Mouse (Mus musculus) liver, embryonic 14.5 days (tissue): ENCODE measurements around the gene Rac3. TPM values are rescaled to one million over a fixed set of nuclear protein-coding genes. Genes with fewer than 3 reads are reported as not detected.
A peak's percentile ranks its signal among the peaks of the same experiment; 100 is the strongest.

Experiments
- ATAC-seq: fragments of 200-750 bp; cut with Nextera tagmentation; 2 replicates; pipeline ENCODE4 v1.8.0; 2017; ENCODE audit warnings: moderate number of reproducible peaks, mild to moderate bottlenecking, moderate library complexity; ENCODE audit not compliant: insufficient read depth
- DNase-seq, 3 experiments: peaks; one replicate each; pipeline ENCODE4 v3.0.0-alpha.2; 2012 to 2013; ENCODE audit warnings: low read depth in 3 of 3, low spot score in 3 of 3
- H3K27ac ChIP-seq: fragments of 300-500 bp; sonication (generic); 2 replicates; pipeline ENCODE4 v1.5.1; 2014; ENCODE audit warnings: moderate library complexity, mild to moderate bottlenecking, control low read depth, inconsistent platforms
- H3K27me3 ChIP-seq: fragments of 300-500 bp; sonication (generic); 2 replicates; pipeline ENCODE4 v1.6.1; 2014; ENCODE audit warnings: mild to moderate bottlenecking, low read length, moderate library complexity; ENCODE audit not compliant: control insufficient read depth, insufficient read depth
- H3K36me3 ChIP-seq: fragments of 300-500 bp; sonication (generic); replicated peaks from 2 replicates; pipeline ENCODE4 v1.6.1; 2014; ENCODE audit warnings: low read depth; ENCODE audit not compliant: control insufficient read depth, insufficient read depth
- H3K4me1 ChIP-seq, 2 experiments: fragments of 200-500 bp in 1 of 2; fragments of 300-500 bp in 1 of 2; sonication (generic) in 1 of 2; replicated peaks; 2 replicates each; pipeline ENCODE4 v1.6.1; 2012 to 2014; ENCODE audit warnings: antibody characterized with exemption in 1 of 2, inconsistent platforms in 1 of 2, low read length in 1 of 2; ENCODE audit not compliant: control insufficient read depth in 2 of 2, insufficient read depth in 2 of 2
- H3K4me2 ChIP-seq: fragments of 300-500 bp; sonication (generic); 2 replicates; pipeline ENCODE4 v1.6.1; 2014; ENCODE audit warnings: low read depth, mild to moderate bottlenecking, control low read depth, moderate library complexity
- H3K4me3 ChIP-seq, 2 experiments: fragments of 200-500 bp in 1 of 2; fragments of 300-500 bp in 1 of 2; sonication (generic) in 1 of 2; 2 replicates each; pipeline ENCODE4 v1.5.1; 2012 to 2014; ENCODE audit warnings: low read depth in 2 of 2, low read length in 2 of 2, mild to moderate bottlenecking in 2 of 2, control low read depth in 1 of 2, inconsistent platforms in 1 of 2, moderate library complexity in 1 of 2; ENCODE audit not compliant: insufficient read depth in 1 of 2
- H3K9ac ChIP-seq: fragments of 300-500 bp; sonication (generic); replicated peaks from 2 replicates; pipeline ENCODE4 v1.6.1; 2014; ENCODE audit warnings: mild to moderate bottlenecking, control low read depth, moderate library complexity
- H3K9me3 ChIP-seq: fragments of 300-500 bp; sonication (generic); 2 replicates; pipeline ENCODE4 v1.6.1; 2016; ENCODE audit warnings: low read length, mixed read lengths; ENCODE audit not compliant: control insufficient read depth
- CTCF ChIP-seq: IDR thresholded peaks from 2 replicates; pipeline ENCODE4 v1.5.1; 2016; ENCODE audit warnings: antibody characterized with exemption, low read depth, control low read depth
- EP300 ChIP-seq: IDR thresholded peaks from 2 replicates; pipeline ENCODE4 v1.6.1; 2016; ENCODE audit warnings: antibody characterized with exemption, low read depth
- WGBS: fragments of 180-500 bp; shearing (Covaris S2); extraction: QIAGEN DNeasy Blood & Tissue Kit; methylation state at CpG from one replicate; pipeline ENCODE4 v1.1.7; 2014; ENCODE audit not compliant: insufficient replicate concordance; 5-methylcytosine and 5-hydroxymethylcytosine counted together
- polyA plus RNA-seq, 2 experiments: library from polyadenylated mRNA; depleted of rRNA in 1 of 2; stranded (reverse) in 1 of 2; unstranded in 1 of 2; fragments of >200 nt; fragmentation: Nextera tagmentation in 1 of 2; extraction: Ambion mirVana in 1 of 2; gene quantifications; 2 replicates each; pipeline versions ENCODE4 v1.2.1 to v1.2.3; 2012 to 2014

Gene Rac3
- polyA plus RNA-seq, 2 experiments: 1.3 TPM; not detected in 1

DNA sequence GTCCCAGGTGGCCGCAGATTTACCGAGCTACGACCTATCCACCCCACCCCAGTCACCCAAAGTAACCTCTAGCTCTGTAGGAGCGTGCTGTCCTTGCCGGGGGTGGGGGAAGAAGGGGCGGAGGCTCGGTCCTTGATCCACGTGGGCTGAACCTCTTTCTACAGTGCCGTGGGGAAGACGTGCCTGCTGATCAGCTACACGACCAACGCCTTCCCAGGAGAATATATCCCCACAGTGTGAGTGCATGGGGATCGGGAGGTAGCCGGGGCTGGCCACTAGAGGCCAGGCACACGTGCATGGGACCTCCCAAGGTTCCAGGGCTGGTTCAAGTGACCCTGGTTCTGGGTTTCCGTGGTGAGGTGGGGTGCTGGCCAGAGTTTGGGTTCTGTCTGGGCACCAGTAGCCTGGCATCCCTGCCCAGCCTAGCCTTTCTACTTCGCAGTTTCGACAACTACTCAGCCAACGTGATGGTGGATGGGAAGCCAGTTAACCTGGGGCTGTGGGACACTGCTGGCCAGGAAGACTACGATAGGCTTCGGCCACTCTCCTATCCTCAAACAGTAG, 879 bp downstream of the Rac3 start:
- Histone ChIP-seq H3K9me3 (no peaks in the 10 kb centered on the region), H3K36me3 (no peaks in the 10 kb centered on the region; the same call in 1 of the 2 replicates), H3K4me1 (peaks cover 0 to 4% of the 10 kb centered on the region in 2 experiments; a peak in 1 of 4 replicates), H3K4me2 (peak overlapping the region; percentile 66), H3K27ac (no peak overlapping the region), H3K27me3 (peaks cover 24% of the 10 kb centered on the region), H3K9ac (no peak overlapping the region), H3K4me3 (peak overlapping the region; percentile 29 to 50)
- ATAC-seq (no peak), DNase-seq (no peak)
- 20% methylated on average over 21 of the region's 21 CpGs for WGBS
- TF ChIP-seq EP300 (no peak), CTCF (no peak)

DNA sequence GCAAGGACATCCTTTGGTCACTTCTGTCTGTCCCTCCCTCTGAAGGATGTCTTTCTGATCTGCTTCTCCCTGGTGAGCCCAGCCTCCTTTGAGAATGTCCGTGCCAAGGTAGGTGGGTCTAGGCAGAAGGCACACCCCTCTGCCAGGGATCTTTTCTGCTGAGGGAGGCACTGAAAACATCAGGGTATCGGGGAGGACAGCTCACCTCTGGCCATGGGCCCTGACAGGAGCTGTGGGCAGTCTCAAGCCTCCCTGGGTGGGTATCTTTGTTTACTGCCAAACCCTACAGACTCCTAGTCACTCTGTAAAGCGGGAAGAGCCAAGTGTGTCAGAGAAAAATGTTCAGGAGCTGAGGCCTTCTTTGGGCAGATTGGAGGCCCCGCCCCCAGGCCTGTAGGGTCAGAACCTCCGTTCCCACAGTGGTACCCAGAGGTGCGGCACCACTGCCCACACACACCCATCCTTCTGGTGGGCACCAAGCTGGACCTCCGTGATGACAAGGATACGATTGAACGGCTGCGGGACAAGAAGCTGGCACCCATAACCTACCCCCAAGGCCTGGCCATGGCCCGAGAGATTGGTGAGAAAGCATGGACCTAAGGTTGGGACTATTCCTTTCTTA, 1.6 kb downstream of the Rac3 start:
- TF ChIP-seq EP300 (no peak), CTCF (no peak)
- Histone ChIP-seq H3K9me3 (no peaks in the 10 kb centered on the region), H3K36me3 (no peaks in the 10 kb centered on the region; the same call in 1 of the 2 replicates), H3K4me3 (no peak overlapping the region), H3K27me3 (peaks cover 24% of the 10 kb centered on the region), H3K9ac (no peak overlapping the region), H3K4me1 (peaks cover 0 to 4% of the 10 kb centered on the region in 2 experiments; a peak in 1 of 4 replicates), H3K27ac (no peak overlapping the region), H3K4me2 (no peak overlapping the region)
- WGBS: 73% methylated on average over 11 of the region's 11 CpGs
- no peak for DNase-seq
- no peak for ATAC-seq

DNA sequence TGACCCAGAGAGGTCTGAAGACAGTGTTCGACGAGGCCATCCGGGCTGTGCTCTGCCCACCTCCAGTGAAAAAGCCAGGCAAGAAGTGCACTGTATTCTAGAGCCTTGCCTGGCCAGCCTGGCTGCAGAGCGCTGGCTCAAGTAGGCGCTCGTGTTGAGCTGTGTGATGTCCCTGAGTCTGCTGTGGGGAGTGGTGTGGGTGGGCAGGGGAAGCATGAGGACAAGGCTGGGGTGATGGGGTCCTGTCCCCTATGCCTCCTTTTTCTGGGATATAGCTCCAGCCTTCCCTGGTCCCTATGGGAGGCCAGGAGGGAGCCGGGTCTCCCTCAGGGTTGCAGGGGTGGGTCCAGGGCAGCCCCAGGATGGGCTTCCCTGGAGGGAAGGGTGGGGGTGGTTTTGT, 2.2 kb downstream of the Rac3 start:
- no peak for DNase-seq
- H3K4me3 ChIP-seq: no peak overlapping the region
- H3K9me3 ChIP-seq: no peaks in the 10 kb centered on the region
- peaks cover 0 to 4% of the 10 kb centered on the region in 2 experiments; a peak in 1 of 4 replicates for H3K4me1 ChIP-seq
- WGBS: 75% methylated on average over 7 of the region's 7 CpGs
- H3K9ac ChIP-seq: no peak overlapping the region
- no peak overlapping the region for H3K27ac ChIP-seq
- no peak for ATAC-seq
- no peak overlapping the region for H3K4me2 ChIP-seq
- H3K36me3 ChIP-seq: no peaks in the 10 kb centered on the region; the same call in 1 of the 2 replicates
- peaks cover 24% of the 10 kb centered on the region for H3K27me3 ChIP-seq
- TF ChIP-seq CTCF: no peak
- TF ChIP-seq EP300: no peak

DNA sequence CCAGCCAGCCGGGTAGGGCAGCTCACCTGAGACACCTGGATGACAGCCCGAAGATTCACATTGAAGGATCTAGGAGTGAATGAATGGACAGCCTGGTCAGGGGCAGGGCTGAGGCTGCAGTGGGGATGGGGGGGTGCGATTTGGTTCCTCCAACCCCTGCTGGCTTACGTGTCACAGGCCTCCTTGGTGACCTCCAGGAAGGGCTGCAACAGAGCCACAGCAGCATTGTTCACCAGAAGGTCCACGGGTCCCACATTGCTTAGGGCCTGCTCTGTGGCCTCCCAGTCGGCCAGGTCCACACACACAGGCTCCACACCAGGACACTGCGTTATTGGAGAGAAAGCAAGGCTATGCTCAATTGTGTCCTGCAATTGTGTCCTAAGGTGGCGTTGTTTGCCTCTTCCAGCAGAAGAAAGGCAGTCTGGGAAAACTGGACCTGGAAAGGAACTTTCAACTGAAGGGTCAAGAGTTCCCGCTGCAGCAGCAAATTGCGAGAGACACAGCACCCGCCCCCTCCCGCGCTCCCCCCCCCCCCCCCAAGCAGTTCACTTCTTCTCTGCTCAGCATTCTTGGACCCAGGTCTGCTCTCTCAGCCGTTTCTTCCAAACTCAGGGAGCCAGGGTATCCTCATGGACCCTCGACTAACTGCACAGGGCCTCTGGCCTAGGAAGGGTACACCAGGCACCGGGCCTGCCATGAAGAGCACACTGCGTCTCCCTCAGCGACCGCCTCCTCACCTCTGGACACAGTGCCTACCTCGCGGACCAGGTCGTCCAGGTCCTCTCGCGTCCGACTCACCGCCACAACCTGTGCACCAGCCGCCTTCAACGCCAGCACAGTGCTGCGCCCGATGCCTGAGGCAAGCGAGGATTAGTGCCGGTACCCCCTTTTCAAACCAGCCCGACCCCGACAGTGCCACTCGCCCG, 5.2 kb downstream of the Rac3 start:
- Histone ChIP-seq H3K27me3 (peaks cover 13% of the 10 kb centered on the region), H3K36me3 (no peaks in the 10 kb centered on the region), H3K4me2 (peak overlapping the region; percentile 79), H3K9ac (peak overlapping the region; percentile 49), H3K9me3 (no peaks in the 10 kb centered on the region), H3K4me1 (peaks cover 0 to 6% of the 10 kb centered on the region in 2 experiments; a peak in 3 of 4 replicates), H3K4me3 (peak overlapping the region; percentile 46 to 62), H3K27ac (no peak overlapping the region)
- no peak for DNase-seq
- peak; percentile 56 for ATAC-seq
- WGBS: 23% methylated on average over 36 of the region's 36 CpGs
- TF ChIP-seq EP300: no peak
- no peak for TF ChIP-seq CTCF
